Mouse (Mus musculus): ENCODE measurements around the gene Dynll2.
A peak's percentile ranks its signal among the peaks of the same experiment; 100 is the strongest.

Dynll2 gene

DNA sequence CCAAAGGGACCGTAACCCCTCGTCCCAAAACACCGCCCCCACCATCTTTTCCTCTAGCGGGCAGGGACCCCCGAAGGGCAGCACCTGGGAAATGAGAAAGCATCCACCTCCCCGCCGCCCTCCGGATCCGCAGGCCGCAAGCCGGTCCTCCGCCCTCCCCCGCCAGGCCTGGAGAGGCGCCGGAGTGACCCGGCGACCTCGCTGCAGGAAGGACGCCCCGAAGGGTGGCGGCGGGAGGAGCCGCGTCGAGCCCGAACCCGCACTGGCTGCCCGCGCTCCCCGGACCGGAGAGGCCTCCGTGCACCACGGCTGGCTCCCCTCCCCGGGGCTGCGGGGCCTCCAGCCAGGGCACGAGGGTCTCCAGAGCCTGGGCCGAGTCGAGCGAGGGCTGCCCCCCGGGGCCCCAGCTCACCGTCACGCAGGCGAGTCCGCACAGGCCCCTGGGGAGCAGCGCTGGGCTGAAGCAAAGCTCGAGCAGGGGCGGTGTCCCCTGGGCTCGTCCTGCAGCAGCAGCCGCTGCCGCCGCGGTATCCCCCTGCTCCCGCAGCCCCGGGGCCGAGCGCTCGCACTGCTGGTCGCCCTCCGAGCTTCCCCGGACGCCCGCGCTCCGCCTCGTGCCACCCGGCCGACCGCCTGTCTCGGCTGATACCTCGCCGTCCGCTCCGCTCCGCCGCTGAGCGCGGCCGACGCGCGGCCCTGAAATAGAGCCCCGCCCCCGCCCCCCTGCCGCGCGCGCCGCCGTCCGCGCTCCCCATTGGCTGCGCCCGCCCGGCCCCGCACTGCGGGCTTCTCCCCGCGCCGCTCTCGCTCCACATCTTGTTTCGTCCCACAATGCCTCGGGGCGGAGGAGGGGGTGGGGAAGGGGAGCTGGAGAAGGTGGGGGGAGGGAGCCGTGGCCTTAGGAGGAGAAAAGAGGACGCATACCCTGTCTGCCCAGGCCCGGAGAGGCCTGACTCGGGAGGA is at the start of gene Dynll2:
Dynll2 (minus strand) TSS at position 703 of the 963 bp plus-strand sequence.
- peak; percentile 87 for DNase-seq

DNA sequence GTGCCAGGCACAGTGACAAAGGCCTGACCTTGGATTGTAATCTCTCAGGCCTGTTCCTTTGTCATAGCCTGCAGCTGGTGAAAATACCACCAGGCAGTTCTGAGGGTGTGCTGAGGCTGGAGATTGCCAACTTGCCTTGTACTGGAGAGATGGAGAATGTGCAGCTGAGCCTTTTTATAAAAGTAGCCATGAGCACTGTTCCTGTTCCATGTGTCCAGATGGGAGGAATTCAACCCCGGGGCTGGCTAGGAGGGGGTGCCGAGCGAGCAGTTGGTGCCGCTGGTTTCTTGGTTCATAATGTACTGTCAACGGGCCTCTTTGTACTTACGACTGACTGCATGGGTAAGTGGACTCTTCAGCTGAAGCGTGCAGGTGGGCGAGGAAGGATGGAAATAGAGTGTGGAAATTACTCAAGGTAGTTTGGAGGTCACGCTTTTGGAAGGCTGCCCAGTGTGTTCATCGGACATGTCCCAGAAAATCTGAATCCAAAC is 49.5 kb upstream of the Dynll2 start:
- no peak for DNase-seq

DNA sequence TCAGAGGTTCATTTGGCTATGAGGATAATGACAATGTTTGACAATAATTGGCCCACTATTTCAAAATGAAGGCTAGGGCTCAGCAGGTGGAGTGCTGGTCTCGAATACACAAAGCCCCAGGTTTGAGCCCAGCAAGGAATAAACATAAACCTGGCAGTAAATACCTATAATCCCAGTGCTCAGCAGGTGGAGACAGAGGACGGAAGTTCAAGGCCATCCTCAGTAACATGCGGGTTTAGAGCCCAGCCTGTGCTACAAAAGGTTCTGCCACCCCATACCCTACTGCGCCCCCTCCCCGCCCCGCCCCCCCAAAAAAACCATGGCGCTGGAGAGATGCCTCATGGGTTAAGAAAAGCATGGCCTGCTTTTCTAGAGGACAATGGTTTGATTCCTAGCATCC is 48.6 kb upstream of the Dynll2 start:
- no peak for DNase-seq

DNA sequence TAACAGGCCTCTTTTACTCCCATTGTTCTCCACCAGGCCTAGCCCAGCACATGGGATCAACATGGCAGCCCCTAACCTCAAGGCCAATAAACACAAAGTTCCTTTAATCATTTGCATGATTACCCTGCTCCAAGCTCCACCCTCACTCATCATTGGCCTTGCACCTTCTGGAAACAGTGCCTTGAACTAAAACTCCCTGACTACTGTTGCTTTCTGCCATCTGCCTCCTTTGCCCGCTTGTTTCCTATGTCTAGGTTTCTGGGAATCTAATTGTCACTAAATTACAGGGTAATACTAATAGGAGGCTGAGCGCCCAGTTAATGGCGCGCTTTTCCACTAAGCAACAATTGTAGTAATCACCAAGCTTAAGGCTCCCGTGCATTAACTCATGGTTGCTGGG is 44.4 kb upstream of the Dynll2 start:
- no peak for DNase-seq

DNA sequence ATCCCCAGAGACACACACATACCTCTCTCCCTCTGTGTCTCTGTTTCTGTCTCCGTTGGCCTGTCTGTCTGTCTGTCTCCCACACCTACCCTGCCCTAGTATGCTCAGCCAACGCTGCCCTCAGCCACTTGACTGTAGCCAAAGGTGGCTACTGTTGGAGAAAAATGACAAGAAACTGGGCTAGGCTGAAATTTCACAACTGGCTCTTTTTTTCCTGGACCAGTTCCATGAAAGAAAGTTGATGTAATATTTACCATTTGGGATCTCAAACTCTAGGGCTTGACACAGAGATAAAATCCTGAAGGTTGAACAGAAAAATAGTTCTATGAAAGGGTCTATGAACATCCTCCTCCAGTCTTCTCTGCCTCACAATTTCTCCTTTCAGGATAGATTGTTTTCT is 43.5 kb upstream of the Dynll2 start:
- no peak for DNase-seq

DNA sequence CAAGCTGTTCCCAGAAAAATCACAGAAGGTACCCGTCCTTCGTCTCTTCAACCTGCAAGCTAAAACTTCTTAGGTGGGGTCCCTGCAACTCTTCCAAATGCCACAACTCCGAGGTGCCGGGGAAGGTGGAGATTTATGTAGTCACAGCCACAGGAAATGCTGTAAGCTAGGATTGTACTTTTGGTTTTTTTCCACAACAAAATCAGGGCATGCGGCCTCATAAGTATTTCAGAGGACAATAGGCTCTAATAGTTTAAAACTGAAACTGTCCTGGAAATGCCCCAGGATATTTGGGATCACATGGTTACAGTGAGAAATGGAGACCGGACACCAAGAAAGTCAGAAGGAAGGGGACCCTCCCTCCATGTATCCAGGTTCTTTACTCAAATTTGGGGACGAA is 42.9 kb upstream of the Dynll2 start:
- peak; percentile 58 for DNase-seq

DNA sequence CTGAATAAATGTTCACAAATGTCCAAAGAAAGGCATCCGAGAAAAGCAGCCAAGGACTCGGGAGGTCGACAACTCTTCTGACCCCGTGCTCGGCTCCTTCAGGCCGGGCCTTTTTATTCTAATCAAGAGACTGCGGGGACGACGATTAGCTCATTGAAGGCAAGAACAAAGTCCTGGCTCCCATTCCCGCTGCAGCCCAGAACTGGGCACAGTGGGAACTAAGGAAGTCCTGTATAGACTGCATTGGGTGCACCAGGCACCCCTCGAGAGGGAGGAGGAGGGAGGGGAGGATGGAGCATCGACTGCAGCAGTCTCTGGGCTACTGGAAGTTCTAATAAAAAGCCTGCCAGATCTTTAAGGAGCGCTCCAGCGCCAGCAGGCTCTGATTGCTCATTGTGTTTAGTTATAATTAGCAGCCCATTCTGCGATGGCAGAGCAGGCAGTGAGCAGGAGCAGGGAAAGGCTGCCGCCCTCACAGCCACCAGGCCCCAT is 40.9 kb upstream of the Dynll2 start:
- DNase-seq = no peak

DNA sequence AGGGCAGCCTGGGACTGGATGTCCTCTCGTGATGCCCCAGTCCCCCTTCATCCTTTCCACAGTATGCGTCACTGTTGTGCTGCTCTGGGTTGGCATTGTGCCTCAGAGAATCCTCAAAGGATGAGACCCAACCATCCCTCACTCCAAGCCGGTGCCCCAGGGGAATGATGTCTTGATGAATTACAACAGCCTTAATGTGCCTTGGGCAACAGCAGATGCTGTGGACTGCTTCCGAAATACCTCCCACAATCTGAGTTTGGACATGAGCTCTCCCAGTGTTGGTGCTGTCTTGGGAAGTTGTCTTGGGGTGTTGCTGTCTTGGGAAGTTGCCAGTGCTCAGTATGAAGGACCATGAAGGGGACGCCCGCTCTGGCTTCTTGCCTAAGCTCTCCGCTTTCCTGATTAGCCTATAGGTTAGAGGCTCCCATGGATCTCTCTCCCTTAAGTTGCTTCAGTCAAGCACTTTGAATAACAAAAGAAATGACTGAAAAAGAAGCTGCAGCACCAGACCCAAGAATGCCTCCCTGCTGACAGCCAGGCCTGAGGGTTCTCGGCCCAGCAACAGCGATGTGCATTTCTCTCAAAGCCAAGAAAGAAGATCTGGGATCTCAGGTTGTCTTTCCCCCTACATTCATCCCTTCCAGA is 40.2 kb upstream of the Dynll2 start:
- DNase-seq = no peak

DNA sequence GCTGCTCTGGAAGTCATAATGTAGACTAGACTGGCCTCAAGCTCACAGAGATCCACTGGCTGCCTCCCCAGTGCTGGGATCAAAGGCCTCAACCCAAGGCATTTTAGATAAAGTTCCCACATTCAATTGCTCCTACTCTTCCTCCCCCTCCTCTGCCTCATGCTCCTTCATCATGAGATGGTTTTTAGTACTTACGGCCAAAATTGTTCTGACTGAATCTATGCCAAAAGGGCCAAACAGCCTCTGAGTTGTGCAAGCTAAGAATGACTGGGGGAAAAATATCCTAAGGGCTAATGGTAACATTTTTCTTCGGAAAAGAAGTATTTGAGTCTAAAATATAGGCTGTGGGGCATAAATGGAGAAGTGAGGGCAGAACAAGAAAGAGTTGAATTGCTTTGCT is 36.6 kb upstream of the Dynll2 start:
- no peak for DNase-seq

DNA sequence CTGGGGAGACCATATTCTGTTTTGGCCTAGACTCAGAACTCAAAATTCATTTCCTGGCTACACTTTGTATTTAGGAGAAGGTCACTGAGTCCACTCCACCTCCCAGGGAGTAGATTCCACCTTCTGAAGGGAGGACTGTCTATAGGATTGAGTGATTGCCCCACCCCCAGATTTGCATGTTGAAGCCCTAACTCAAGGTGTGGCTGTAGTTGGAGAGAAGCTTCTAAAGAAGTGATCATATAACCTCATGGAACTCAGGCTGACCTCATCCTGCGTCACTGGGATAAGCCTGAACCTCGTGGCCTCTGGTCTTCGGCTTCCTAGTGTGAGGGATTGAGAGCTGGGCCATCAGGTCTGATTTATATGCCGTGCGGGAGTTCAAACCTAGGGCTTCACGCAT is 28.5 kb upstream of the Dynll2 start:
- DNase-seq = no peak

DNA sequence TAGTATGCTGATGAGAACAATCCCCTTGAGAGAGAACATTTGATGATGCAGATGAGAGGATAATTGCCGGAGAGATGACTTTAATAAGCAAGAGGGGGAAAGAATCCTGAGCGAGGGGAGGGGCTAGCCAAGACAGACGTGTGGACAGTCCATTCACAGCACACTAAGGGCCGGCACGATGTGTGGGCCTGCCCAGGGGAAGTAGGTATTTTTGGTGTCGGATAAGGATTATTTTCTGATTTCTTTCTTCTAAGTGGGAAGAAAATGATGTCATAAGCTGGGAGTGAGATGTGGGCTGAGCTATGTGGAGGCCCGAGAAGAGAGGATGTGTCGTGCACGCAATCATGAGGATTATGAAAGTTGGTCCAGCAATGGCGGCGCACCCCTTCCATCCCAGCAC is 27.8 kb upstream of the Dynll2 start:
- no peak for DNase-seq

DNA sequence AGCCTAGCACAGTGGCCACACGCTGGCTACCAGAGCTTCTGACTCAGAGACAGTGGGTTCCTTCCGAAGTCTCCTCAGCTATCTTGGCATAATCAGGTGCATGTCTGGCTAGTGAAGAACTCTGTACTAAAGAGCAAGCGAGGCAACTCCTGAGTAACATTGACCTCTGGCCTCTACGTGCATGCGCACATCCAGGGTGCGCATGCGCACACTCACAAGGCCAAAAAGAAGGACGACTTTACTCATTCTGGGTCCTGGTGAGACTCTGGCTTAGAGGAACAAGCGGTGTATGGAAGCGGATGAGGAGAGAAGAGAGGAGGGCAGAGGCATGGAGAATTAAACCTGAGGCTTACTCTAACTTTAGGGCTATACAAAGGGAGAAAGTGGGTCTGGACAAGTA is 26.3 kb upstream of the Dynll2 start:
- DNase-seq = no peak

DNA sequence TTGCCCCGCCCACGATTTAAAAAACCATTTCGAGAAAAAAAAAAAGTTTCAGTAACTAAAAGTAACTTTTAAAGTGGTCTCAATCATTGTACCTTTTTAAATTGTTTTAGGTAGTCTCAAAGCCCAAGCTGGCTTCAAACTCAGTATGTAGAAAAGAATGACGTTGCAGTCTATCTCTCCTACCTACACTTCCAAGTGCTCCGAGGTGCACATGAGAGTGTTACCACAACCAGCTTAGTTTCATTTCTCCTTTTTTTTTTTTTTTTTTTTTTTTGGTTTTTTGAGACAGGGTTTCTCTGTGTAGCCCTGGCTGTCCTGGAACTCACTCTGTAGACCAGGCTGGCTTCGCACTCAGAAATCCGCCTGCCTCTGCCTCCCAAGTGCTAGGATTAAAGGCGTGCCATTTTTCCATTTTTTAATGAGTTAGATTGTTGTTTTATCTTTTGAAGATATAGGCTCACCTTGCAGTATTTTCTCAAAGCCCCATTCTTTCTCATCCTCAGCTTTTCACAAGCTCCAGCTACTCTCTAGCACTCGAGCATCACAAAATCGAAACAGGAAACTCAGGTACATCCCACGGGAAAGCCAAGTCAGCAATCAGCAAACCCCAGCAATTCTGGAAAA is 25.4 kb upstream of the Dynll2 start:
- DNase-seq = no peak

DNA sequence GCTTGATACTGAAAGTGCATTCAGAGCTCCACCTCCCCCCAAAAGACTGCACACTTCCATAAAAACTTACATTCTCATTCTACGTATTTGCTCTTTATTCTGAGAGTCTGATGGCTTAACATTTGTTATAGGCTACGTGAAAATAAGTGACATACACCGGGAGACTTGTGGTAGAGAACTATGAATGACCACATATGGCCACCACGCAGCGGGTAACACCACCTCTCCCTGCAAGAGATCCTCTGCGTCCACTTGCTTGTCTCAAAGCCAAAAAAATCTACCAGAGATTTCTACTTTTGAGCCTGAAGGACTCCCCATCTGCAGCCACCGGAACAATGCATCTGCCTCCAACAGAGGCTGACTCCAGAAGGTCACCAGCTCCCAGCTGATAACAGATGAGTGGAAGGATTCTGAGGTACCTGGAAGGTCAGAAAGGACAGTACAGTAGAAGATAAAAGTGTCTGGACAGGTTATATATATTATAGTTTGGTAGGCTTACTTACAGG is 24.6 kb upstream of the Dynll2 start:
- no peak for DNase-seq

DNA sequence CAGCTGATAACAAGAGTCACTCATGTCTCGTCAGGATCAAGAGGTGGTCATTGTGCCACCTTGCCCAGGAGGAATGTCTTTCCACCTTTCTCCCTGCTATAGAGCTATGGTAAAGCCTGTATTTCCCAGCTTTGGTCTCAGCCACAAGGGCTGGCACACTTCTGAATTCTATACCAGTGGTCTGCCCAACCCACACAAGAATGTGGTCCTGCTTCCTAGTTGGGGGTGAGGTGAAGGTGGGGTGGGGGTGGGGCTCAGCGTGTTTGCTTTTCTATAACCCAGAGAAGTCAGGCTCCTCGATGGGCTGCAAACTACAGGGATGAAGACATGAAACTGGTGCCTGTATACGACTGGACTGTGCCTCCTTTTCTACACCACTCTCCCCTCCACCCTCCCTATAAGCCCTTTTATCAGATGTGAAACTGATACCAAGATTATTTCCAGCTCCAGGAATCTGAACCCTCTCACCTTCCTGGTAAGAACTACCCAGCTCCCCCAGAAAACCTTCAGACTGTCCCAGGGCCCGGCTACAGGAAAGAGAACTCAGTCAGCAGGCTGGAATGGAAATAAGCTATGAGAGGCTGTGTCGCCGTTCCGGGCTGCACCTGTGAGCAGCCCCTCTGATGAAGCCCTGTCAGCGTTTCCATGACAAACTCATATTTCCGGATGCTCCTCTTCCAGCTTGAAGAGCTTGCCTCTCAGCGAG is 24.0 kb upstream of the Dynll2 start:
- DNase-seq = no peak

DNA sequence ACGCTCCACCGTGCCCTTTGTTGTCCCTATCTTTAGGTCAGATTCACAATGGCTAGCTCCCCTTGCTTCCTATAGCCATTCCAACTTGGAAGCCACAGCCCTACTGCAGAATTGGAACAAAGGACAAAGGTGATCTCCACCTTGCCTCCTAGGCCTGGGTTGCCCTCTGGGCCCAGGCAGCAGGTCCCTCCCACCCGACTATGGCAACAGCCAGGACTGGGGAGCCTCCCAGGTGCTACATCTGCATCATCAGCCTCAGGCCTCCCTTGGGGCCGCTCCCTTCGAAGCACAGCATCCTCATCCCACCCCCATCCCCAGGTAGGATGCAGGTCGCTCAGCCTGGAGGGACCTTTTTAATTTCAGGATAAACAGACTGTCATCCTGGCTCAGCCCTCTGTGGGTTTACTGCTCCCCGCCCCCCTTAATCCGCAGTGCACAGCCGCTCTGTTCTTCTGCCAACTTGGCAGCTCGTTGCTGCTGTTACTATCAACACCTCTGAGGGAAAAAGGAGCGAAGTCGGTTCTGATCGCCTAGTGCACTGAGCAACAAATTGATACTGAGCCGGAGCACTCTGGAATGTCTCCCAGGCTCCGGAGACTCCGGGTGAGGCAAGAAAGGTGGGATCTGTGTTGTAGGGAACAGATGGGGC is 22.3 kb upstream of the Dynll2 start:
- no peak for DNase-seq

DNA sequence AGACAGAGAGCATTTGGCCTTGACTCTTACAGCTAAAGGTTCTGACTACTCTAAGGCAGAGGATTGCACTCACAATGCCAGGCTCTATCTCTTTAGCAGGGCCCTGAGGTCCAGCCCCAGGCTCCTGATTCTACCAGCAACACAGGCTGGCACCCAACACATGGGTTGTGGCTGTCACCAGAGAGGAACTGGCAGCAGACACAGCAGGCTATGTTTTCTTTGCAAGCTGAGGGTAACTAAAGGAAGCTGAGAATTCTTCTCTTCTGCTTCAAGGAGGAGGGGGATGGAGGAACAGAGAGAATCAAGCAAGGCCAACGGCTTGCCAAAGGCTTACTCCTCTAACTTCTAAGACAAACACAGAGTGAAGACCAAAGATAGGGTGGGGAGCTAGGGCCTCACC is 21.3 kb upstream of the Dynll2 start:
- no peak for DNase-seq

DNA sequence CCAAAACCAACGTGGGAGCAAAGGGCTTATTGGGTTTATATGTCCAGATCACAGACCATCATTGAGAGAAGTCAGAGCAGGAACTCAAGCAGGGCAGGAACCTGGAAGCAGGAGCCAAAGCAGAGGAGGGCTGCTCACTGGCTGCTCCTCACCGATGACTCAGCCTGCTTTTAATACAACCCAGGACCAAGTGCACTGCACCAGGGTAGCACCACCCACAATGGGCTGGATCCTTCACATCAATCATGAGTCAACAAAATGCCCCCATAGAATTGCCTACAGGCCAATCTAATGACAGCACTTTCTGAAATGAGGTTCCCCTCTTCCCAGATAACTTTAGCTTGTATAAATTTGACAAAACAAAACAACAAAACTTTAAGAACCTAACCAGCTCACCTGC is 16.8 kb upstream of the Dynll2 start:
- no peak for DNase-seq

DNA sequence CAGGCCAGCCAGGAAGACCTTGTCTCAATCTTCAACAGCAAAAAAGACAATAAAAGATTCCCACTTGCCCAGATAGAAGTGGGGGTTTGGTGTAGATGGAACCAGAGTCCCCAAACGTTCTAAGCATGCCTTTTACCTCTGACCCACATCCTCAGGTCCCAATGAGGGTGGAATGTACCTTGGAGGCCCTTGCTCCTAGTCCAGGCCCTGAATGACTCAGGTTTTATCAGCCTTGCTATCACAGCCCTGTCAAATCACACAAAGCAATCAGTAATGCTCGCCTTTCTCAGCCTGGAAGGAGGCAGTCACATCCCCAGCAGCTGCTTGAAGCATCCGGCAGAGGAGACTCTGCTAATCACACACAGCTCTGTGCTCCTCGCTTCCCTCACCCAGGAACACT is 15.4 kb upstream of the Dynll2 start:
- no peak for DNase-seq

DNA sequence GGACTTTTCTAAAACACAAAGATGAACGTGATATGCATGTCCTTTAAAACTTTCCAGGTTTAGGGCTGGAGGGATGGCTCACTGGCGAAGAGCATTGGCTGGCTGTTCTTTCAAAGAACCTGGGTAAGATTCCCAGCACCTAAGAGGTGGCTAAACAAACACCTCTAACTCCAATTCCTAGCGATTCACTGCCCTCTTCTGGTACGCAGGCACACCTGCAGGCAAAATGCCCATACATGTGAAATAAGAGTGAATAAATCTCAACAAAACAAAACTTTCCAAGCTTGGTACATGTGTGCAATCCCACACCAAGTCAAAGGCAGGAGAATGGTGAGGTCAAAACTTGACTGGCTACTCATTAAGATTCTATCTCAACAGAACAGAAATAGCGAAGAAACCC is 12.4 kb upstream of the Dynll2 start:
- DNase-seq = no peak

DNA sequence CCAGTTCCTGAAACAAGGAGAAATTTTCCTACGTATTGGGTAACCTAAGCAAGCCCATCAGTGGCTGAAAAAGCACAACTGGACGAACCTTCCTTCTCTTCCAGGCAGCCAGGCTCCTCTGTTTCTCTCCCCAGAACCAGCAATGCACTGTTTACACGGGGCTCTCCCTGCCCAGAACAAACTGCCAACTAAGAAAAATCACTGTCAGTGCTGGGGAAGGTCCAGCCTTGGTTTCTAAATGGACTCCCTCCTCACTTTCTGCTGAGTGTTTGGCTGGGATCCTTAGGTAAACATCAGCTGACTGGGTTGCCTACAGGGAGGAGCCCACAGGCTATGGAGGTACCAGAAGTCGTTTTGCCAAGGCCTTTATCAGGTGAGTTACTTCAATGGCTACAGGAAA is 4.5 kb upstream of the Dynll2 start:
- DNase-seq = no peak

DNA sequence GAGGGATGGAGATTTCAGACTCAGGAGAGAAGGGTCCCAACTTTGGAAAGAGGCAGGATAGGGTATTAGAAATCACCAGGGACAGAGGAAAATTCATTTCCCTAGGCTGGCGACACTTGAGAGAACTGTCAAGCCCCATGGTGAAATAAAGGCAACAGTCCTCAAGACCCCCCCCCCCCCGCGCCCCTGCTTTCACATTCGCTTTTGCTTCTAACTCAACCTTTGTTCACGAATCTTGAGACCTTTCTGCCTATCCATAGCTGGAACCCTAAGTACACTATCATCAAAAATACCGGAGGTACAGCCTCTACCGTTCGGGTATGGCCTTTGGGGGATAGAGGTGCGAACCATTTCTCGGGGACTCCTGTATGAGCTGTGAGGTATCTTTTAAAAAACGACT is 528 bp upstream of the Dynll2 start:
- DNase-seq = no peak

All from kidney, adult 9 months (tissue).